Mouse (Mus musculus) heart, postnatal 0 days (tissue): ENCODE measurements at regions not wholly inside any gene's neighbourhood (a gene's known extent, or its start where the extent isn't known, plus 50 kb on each side); places are given as distances from the start of the nearest gene placed in this dataset.

Experiments
- ATAC-seq: fragments of 200-750 bp; cut with Nextera tagmentation; 2 replicates; pipeline ENCODE4 v1.8.0; 2017; ENCODE audit warnings: low read depth, moderate number of reproducible peaks, moderate library complexity; ENCODE audit not compliant: insufficient read depth
- DNase-seq: peaks from one replicate; pipeline ENCODE4 v3.0.0-alpha.2; 2016; ENCODE audit warnings: low spot score
- H3K27ac ChIP-seq: fragments of 300-500 bp; sonication (generic); 2 replicates; pipeline ENCODE4 v1.5.1; 2014; ENCODE audit warnings: low read depth, mild to moderate bottlenecking
- H3K27me3 ChIP-seq: fragments of 300-500 bp; sonication (generic); 2 replicates; pipeline ENCODE4 v1.6.1; 2014; ENCODE audit warnings: low read length, mixed read lengths; ENCODE audit not compliant: control insufficient read depth, insufficient read depth
- H3K36me3 ChIP-seq: fragments of 300-500 bp; sonication (generic); replicated peaks from 2 replicates; pipeline ENCODE4 v1.6.1; 2014; ENCODE audit warnings: low read length, mixed read lengths; ENCODE audit not compliant: control insufficient read depth, insufficient read depth
- H3K4me1 ChIP-seq: fragments of 300-500 bp; sonication (generic); 2 replicates; pipeline ENCODE4 v1.6.1; 2014; ENCODE audit warnings: antibody characterized with exemption; ENCODE audit not compliant: control insufficient read depth, insufficient read depth
- H3K4me2 ChIP-seq: fragments of 300-500 bp; sonication (generic); 2 replicates; pipeline ENCODE4 v1.6.1; 2014; ENCODE audit warnings: low read depth, mild to moderate bottlenecking, low read length, moderate library complexity
- H3K4me3 ChIP-seq: fragments of 300-500 bp; sonication (generic); 2 replicates; pipeline ENCODE4 v1.5.1; 2014; ENCODE audit warnings: low read depth, low read length
- H3K9ac ChIP-seq: fragments of 300-500 bp; sonication (generic); replicated peaks from 2 replicates; pipeline ENCODE4 v1.6.1; 2014; ENCODE audit warnings: low read depth, low read length, mixed read lengths
- H3K9me3 ChIP-seq: fragments of 300-500 bp; sonication (generic); replicated peaks from 2 replicates; pipeline ENCODE4 v1.6.1; 2016; ENCODE audit warnings: low read length; ENCODE audit not compliant: control insufficient read depth
- CTCF ChIP-seq: IDR thresholded peaks from 2 replicates; pipeline ENCODE4 v1.5.1; 2016; ENCODE audit warnings: antibody characterized with exemption, control low read depth, low read depth
- EP300 ChIP-seq: IDR thresholded peaks from 2 replicates; pipeline ENCODE4 v1.6.1; 2016; ENCODE audit warnings: antibody characterized with exemption, low read depth
- WGBS: fragments of 180-500 bp; shearing (Covaris S2); extraction: QIAGEN DNeasy Blood & Tissue Kit; methylation state at CpG from one replicate; pipeline ENCODE4 v1.1.7; 2014; 5-methylcytosine and 5-hydroxymethylcytosine counted together

DNA sequence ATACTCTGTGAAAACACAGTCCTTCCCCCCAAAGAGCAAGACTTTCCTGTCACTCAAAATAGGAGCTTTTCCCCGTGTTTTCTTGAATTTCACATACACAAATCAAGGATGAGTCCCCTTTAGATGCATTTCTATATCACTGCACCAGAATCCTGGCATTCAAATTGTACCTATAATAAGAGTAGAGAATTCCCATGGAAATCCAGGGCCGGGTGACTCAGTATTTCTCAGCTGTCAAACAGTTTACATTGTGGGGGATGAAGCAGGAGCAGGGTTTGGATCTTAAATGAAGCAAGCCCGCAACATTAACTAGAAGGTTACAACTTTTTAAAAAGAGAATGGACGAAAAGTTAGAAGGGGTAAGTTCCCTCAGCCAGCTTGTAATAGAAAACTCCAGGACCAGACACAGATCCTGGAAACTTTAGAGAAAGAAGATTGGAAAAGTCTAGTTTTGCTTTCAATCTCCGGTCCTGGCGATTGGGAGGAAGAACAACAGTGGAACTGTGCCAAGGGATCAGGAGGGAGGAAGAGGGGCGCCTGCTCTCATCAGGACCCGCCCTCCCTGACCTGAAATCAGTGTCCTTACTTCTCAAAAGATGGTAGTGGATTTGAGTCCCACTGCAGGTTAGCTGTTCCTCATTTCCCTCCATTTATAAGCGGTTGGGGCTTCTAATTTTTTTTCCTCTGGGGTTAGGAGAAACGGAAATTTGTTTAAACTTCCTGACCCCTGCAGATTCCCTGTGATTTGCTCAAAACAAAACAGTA, 676.4 kb downstream of the Cypt12 start:
- DNase-seq = peak; percentile 66
- Histone ChIP-seq H3K9me3 (no peaks in the 10 kb centered on the region), H3K27ac (peak overlapping the region; percentile 74), H3K4me2 (peak overlapping the region; percentile 73), H3K4me1 (0 out of 2 replicates have a peak, but pooled peaks cover 5% of the 10 kb centered on the region), H3K36me3 (no peaks in the 10 kb centered on the region), H3K9ac (peak overlapping the region; percentile 53), H3K27me3 (no peaks in the 10 kb centered on the region), H3K4me3 (peak overlapping the region; percentile 49)
- 4% methylated on average over 10 of the region's 10 CpGs for WGBS
- peak; percentile 51 for ATAC-seq
- no peak for TF ChIP-seq EP300
- TF ChIP-seq CTCF = no peak

DNA sequence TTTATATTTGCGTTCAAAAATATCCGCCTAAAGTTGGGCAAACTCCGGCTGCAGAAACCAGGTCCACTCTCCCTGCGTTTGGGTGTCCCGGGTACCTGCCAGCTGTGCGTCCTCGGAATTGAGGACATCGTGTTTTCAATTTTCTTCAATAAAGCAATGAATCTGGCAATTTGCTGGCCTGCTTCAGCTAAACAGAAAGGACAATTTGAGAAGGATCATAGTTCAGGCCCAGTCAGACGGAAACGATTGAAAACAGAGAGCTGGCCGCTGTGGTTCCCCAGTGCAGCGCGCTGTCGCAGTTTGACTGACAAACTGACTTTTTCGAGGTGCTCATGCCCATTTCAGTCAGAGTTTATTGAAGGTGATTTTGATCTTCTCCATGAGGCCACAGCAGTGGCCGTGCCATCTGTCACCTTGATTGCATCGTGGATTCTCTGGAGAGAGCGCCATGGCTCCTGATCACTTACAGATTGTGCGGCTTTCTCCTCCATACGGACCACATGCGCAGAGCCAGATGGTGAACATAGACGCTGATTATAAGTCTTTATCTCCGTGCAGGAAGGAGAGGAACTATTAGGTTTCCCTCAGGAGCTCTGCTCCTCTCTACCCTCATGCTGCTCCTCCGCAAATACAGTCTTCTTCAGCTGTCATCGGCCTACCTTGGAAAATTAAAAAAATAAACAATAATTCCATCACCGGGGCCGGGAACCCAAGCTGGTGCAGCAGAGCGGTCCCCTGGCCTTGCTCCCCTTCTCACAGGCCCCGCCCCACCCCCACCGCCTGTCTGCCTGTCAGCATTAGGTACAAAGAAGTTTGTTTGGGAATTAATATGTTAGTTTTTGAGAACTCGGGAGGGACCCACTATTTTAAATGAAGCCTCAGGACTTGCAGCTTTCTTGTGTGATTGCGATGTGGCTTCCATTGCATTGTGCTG, 677.5 kb downstream of the Cypt12 start:
- H3K27me3 ChIP-seq = no peaks in the 10 kb centered on the region
- peak overlapping the region; percentile 73 for H3K4me2 ChIP-seq
- WGBS = 4% methylated on average over 32 of the region's 32 CpGs
- ATAC-seq (peak; percentile 27; the same call in 1 of the 2 replicates), DNase-seq (peak; percentile 16)
- peak overlapping the region; percentile 74 for H3K27ac ChIP-seq
- TF ChIP-seq EP300 = no peak
- no peak for TF ChIP-seq CTCF
- H3K36me3 ChIP-seq = no peaks in the 10 kb centered on the region
- peak overlapping the region; percentile 53 for H3K9ac ChIP-seq
- 0 out of 2 replicates have a peak, but pooled peaks cover 5% of the 10 kb centered on the region for H3K4me1 ChIP-seq
- no peaks in the 10 kb centered on the region for H3K9me3 ChIP-seq
- H3K4me3 ChIP-seq = peak overlapping the region; percentile 49

- 61% methylated on average over 6 of the region's 6 CpGs for WGBS
- Histone ChIP-seq H3K9me3 (no peaks in the 10 kb centered on the region), H3K9ac (no peak overlapping the region), H3K36me3 (no peaks in the 10 kb centered on the region), H3K4me1 (0 out of 2 replicates have a peak, but pooled peaks cover 5% of the 10 kb centered on the region), H3K27me3 (no peaks in the 10 kb centered on the region), H3K4me3 (peak overlapping the region; percentile 49; the same call in 1 of the 2 replicates), H3K4me2 (peak overlapping the region; percentile 73), H3K27ac (no peak overlapping the region)
- no peak for DNase-seq
- TF ChIP-seq CTCF (no peak), EP300 (no peak)
- no peak for ATAC-seq
Observed at GRCm38 (mm10) chr3:18626375-18626774, 678.2 kb downstream of the Cypt12 start.

DNA sequence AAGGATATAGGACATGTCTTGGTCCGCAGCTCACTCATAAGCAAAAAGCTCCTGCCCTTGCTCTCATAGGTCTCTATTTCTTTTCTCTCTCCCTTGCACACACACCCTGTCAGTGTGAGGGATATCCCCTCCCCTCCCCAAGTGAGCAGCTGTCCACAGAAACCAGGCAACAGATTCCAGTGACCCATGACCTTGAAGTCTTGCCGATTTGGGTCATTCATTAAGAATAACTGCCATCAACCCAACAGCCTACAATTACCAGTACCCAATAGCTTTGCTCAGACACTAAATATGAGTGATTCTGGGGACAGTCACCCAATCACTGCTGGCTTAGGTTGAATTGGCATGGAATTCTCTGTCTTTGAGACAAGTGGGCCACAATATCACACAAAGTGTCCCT, 678.6 kb downstream of the Cypt12 start:
- 68% methylated on average over 2 of the region's 2 CpGs for WGBS
- H3K4me1 ChIP-seq = 0 out of 2 replicates have a peak, but pooled peaks cover 5% of the 10 kb centered on the region
- DNase-seq = no peak

GRCm38 (mm10) chr3:18629233-18629632, 681.0 kb downstream of the Cypt12 start:
- no peaks in the 10 kb centered on the region for H3K27me3 ChIP-seq
- ATAC-seq (no peak), DNase-seq (no peak)
- no peaks in the 10 kb centered on the region for H3K9me3 ChIP-seq
- H3K4me3 ChIP-seq = no peak overlapping the region
- no peak overlapping the region for H3K4me2 ChIP-seq
- WGBS = 90% methylated on average over 2 of the region's 2 CpGs
- no peak overlapping the region for H3K9ac ChIP-seq
- H3K4me1 ChIP-seq = 0 out of 2 replicates have a peak, but pooled peaks cover under 1% of the 10 kb centered on the region
- TF ChIP-seq CTCF (no peak), EP300 (no peak)
- H3K36me3 ChIP-seq = no peaks in the 10 kb centered on the region
- H3K27ac ChIP-seq = no peak overlapping the region

More for the DNA sequence above, 678.6 kb downstream of the Cypt12 start:
- Histone ChIP-seq H3K9ac (no peak overlapping the region), H3K36me3 (no peaks in the 10 kb centered on the region), H3K27ac (no peak overlapping the region), H3K4me2 (no peak overlapping the region), H3K9me3 (no peaks in the 10 kb centered on the region), H3K4me3 (no peak overlapping the region), H3K27me3 (no peaks in the 10 kb centered on the region)
- TF ChIP-seq CTCF (no peak), EP300 (no peak)
- ATAC-seq = no peak
